11 mouse cellular contexts compared by ENCODE assay signal in the genomic region with DNA sequence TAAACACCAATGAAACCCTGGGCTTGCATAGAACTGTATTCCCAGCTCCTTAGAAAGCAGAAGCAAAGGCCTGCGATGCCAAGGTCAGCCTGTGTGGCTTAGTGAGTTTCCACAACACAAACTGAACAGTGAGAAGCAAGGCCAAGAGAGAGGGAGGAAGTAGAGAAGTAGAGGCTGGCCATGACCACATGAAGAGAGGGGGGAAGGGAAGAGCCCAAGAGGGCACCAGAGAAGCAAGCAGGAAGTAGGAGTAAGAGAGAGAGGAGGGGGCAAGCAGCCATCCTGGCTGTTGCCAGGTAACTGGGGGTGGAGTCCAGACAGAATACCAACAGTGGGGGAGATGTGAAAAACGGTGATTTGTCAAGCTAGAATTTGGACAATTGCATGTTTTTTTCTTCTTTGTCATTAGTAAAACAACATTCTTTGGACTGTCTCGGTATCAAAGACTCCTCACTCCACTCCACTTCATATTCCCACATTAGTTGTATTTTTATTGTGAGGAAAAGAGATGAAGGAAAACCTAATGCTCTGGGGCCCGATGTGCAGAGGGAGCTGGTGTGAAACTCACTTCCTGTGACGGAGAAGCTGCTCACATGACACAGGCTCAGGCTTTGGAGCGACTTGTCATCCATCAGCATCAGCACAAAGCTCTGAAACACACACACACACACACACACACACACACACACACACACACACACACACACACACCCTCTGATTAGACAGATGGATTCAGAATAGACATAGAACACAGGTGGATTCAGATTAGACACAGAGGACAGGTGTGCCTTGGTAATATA.
A peak's percentile ranks its signal among the peaks of the same experiment; 100 is the strongest.
DNase-seq lines count a peak whose midpoint lies in the region; ATAC-seq and TF ChIP-seq lines count a peak whose summit lies in the region.
"Had no signal": no experiment of that assay in that cellular context is flagged by ENCODE, and none has a peak within 500 bp of the region (broad histone marks: within the 10 kb centered on the region; RNA-seq: fewer than 3 reads in every experiment).

No protein-coding gene starts in this region.

- intact Hi-C loops in left cerebral cortex, adult 2 months (cut with DNase I) = no loop called here

- WGBS in kidney, postnatal 0 days = 48% methylated on average over 6 of the region's 6 CpGs

- no peaks in the 10 kb centered on the region for H3K36me3 ChIP-seq in kidney, postnatal 0 days (ENCODE audit: insufficient read depth, low read length)
- H3K36me3 ChIP-seq: embryonic facial prominence, embryonic 13.5 days; heart, embryonic 12.5 days had no signal

- TF ChIP-seq CTCF in kidney, postnatal 0 days (IDR thresholded peaks at IDR 0.05; ENCODE audit: low read depth) = no peak
- TF ChIP-seq CTCF in left cerebral cortex, adult 2 months (IDR thresholded peaks at IDR 0.05) = no peak

- H3K27me3 ChIP-seq in kidney, postnatal 0 days (ENCODE audit: insufficient read depth, low read length) = no peaks in the 10 kb centered on the region
- H3K27me3 ChIP-seq: embryonic facial prominence, embryonic 13.5 days; heart, embryonic 12.5 days had no signal

- no peak overlapping the region for H3K4me2 ChIP-seq in kidney, postnatal 0 days (ENCODE audit: low read length)
- H3K4me2 ChIP-seq: embryonic facial prominence, embryonic 13.5 days; heart, embryonic 12.5 days had no signal

- no peak overlapping the region for H3K9ac ChIP-seq in kidney, postnatal 0 days (ENCODE audit: low read depth, low read length)
- H3K9ac ChIP-seq: embryonic facial prominence, embryonic 13.5 days; heart, embryonic 12.5 days had no signal

- peak; percentile 71; the same call in 1 of the 2 replicates for ATAC-seq in kidney, postnatal 0 days (replicated peaks; ENCODE audit: low FRiP score, low read depth)

- H3K9me3 ChIP-seq in kidney, postnatal 0 days (replicated peaks; ENCODE audit: low read length) = no peaks in the 10 kb centered on the region
- H3K9me3 ChIP-seq: embryonic facial prominence, embryonic 13.5 days; heart, embryonic 12.5 days had no signal

- H3K4me1 ChIP-seq in kidney, postnatal 0 days (replicated peaks; ENCODE audit: insufficient read depth, low read length) = peaks cover 27% of the 10 kb centered on the region

- H3K4me3 ChIP-seq in kidney, postnatal 0 days (replicated peaks; ENCODE audit: low read depth, low read length) = no peak overlapping the region
- no peak overlapping the region for H3K4me3 ChIP-seq in left cerebral cortex, adult 2 months
- H3K4me3 ChIP-seq: embryonic facial prominence, embryonic 13.5 days; heart, embryonic 12.5 days; myocyte had no signal

- DNase-seq in layer of hippocampus, adult 9-11 months = peak; percentile 5
- no peak for DNase-seq in layer of hippocampus, postnatal 10 days (ENCODE audit: low spot score in 2 of 2)
- DNase-seq in T-cell, adult 2 months (ENCODE audit: low spot score) = peak; percentile 89
- DNase-seq in kidney, postnatal 0 days (ENCODE audit: low spot score) = peak; percentile 39
- peak; percentile 82 for DNase-seq in spleen, postnatal 36 days (ENCODE audit: low spot score in 2 of 2)
- no peak for DNase-seq in left cerebral cortex, adult 2 months (ENCODE audit: extremely low spot score in 1 of 2, low spot score in 2 of 2)
- no peak for DNase-seq in heart, postnatal 4 days
- DNase-seq in frontal cortex, postnatal 14 days (ENCODE audit: low spot score in 2 of 2) = no peak

- peak overlapping the region; percentile 70; the same call in 1 of the 2 replicates for H3K27ac ChIP-seq in kidney, postnatal 0 days
- H3K27ac ChIP-seq in left cerebral cortex, adult 2 months = no peak overlapping the region
- H3K27ac ChIP-seq: embryonic facial prominence, embryonic 13.5 days had no signal

Comparison
In these comparisons a context has a peak if more than half of its experiments do, and no peak if none do; other contexts are left out.
1. DNase-seq: peak in layer of hippocampus, adult 9-11 months (single experiment), T-cell, adult 2 months (single experiment), kidney, postnatal 0 days (single experiment) and spleen, postnatal 36 days (2 of 2); none in layer of hippocampus, postnatal 10 days (0 of 2), left cerebral cortex, adult 2 months (0 of 2), heart, postnatal 4 days (single experiment) and frontal cortex, postnatal 14 days (0 of 2).